Mouse (Mus musculus): Measurements from ENCODE around the gene Gstcd. TPM values are rescaled to one million over a fixed set of nuclear protein-coding genes. Genes with fewer than 3 reads are reported as not detected.

Gstcd gene
- polyA plus RNA-seq, 1 experiment from 2014 or later, result 2.0 TPM

GRCm38 (mm10) chr3:132942778-132943177 is 149.1 kb downstream of the Gstcd start:
- no peak for TF ChIP-seq CTCF (IDR thresholded peaks at IDR 0.05; ENCODE audit: low read depth)
- WGBS, result 91% methylated on average over 6 of the region's 6 CpGs

GRCm38 (mm10) chr3:132940181-132940990 is 151.4 kb downstream of the Gstcd start:
- H3K27ac ChIP-seq (ENCODE audit: low read depth, low read length), result no peak overlapping the region
- H3K4me3 ChIP-seq (ENCODE audit: low read depth, low read length), result no peak overlapping the region
- 87% methylated on average over 10 of the region's 10 CpGs for WGBS
- no peaks in the 10 kb centered on the region for H3K27me3 ChIP-seq (replicated peaks; ENCODE audit: control insufficient read depth, insufficient read depth, low read length)
- no peaks in the 10 kb centered on the region for H3K9me3 ChIP-seq (ENCODE audit: control insufficient read depth)
- no peak overlapping the region for H3K9ac ChIP-seq (ENCODE audit: low read depth, low read length)
- no peak for ATAC-seq
- no peaks in the 10 kb centered on the region for H3K4me1 ChIP-seq (replicated peaks; ENCODE audit: control insufficient read depth, insufficient read depth, low read length)
- no peaks in the 10 kb centered on the region for H3K36me3 ChIP-seq (ENCODE audit: control insufficient read depth, insufficient read depth)
- no peak overlapping the region for H3K4me2 ChIP-seq (replicated peaks; ENCODE audit: low read depth)
- no peak for TF ChIP-seq CTCF (IDR thresholded peaks at IDR 0.05; ENCODE audit: low read depth)

More at GRCm38 (mm10) chr3:132942778-132943177, 149.1 kb downstream of the Gstcd start:
- H3K4me2 ChIP-seq (replicated peaks; ENCODE audit: low read depth), result no peak overlapping the region
- no peaks in the 10 kb centered on the region for H3K4me1 ChIP-seq (replicated peaks; ENCODE audit: control insufficient read depth, insufficient read depth, low read length)
- no peak overlapping the region for H3K27ac ChIP-seq (ENCODE audit: low read depth, low read length)
- H3K9me3 ChIP-seq (ENCODE audit: control insufficient read depth), result no peaks in the 10 kb centered on the region
- H3K36me3 ChIP-seq (ENCODE audit: control insufficient read depth, insufficient read depth), result no peaks in the 10 kb centered on the region; the same call in 1 of the 2 replicates
- no peaks in the 10 kb centered on the region for H3K27me3 ChIP-seq (replicated peaks; ENCODE audit: control insufficient read depth, insufficient read depth, low read length)
- H3K4me3 ChIP-seq (ENCODE audit: low read depth, low read length), result no peak overlapping the region
- H3K9ac ChIP-seq (ENCODE audit: low read depth, low read length), result no peak overlapping the region
- no peak for ATAC-seq

- no peaks in the 10 kb centered on the region for H3K9me3 ChIP-seq (ENCODE audit: control insufficient read depth)
- H3K4me3 ChIP-seq (ENCODE audit: low read depth, low read length), result no peak overlapping the region
- ATAC-seq, result no peak
- no peaks in the 10 kb centered on the region for H3K4me1 ChIP-seq (replicated peaks; ENCODE audit: control insufficient read depth, insufficient read depth, low read length)
- H3K27me3 ChIP-seq (replicated peaks; ENCODE audit: control insufficient read depth, insufficient read depth, low read length), result no peaks in the 10 kb centered on the region
- H3K36me3 ChIP-seq (ENCODE audit: control insufficient read depth, insufficient read depth), result no peaks in the 10 kb centered on the region
- no peak overlapping the region for H3K4me2 ChIP-seq (replicated peaks; ENCODE audit: low read depth)
- WGBS, result 62% methylated on average over 8 of the region's 8 CpGs
- no peak for TF ChIP-seq CTCF (IDR thresholded peaks at IDR 0.05; ENCODE audit: low read depth)
- no peak overlapping the region for H3K9ac ChIP-seq (ENCODE audit: low read depth, low read length)
- no peak overlapping the region for H3K27ac ChIP-seq (ENCODE audit: low read depth, low read length)
These were observed 152.8 kb downstream of the Gstcd start for GRCm38 (mm10) chr3:132939006-132939405.

- TF ChIP-seq CTCF (IDR thresholded peaks at IDR 0.05; ENCODE audit: low read depth), result no peak
- WGBS, result 68% methylated on average over 2 of the region's 2 CpGs
- no peaks in the 10 kb centered on the region for H3K36me3 ChIP-seq (ENCODE audit: control insufficient read depth, insufficient read depth)
- no peak overlapping the region for H3K4me3 ChIP-seq (ENCODE audit: low read depth, low read length)
- no peaks in the 10 kb centered on the region for H3K27me3 ChIP-seq (replicated peaks; ENCODE audit: control insufficient read depth, insufficient read depth, low read length)
- no peaks in the 10 kb centered on the region for H3K9me3 ChIP-seq (ENCODE audit: control insufficient read depth)
- no peak for ATAC-seq
- no peak overlapping the region for H3K9ac ChIP-seq (ENCODE audit: low read depth, low read length)
- H3K4me1 ChIP-seq (replicated peaks; ENCODE audit: control insufficient read depth, insufficient read depth, low read length), result no peaks in the 10 kb centered on the region
- H3K4me2 ChIP-seq (replicated peaks; ENCODE audit: low read depth), result no peak overlapping the region
- H3K27ac ChIP-seq (ENCODE audit: low read depth, low read length), result no peak overlapping the region
These were observed 157.2 kb downstream of the Gstcd start for GRCm38 (mm10) chr3:132934649-132935048.

Other genes with a start within 250 kb of the Gstcd start
- 38.7 and 40.7 TPM in 2 replicates for gene Npnt, start 141.7 kb downstream of the Gstcd start, polyA plus RNA-seq (2015; fragmentation: Nextera tagmentation; extraction: Ambion mirVana)
- 16.0 and 17.1 TPM in 2 replicates for gene Ints12, start 193 bp downstream of the Gstcd start, polyA plus RNA-seq (2015; fragmentation: Nextera tagmentation; extraction: Ambion mirVana)
- 1.1 TPM in 2 replicates for gene Arhgef38, start 142.9 kb upstream of the Gstcd start, polyA plus RNA-seq (2015; fragmentation: Nextera tagmentation; extraction: Ambion mirVana)
- gene Ppa2, start 218.1 kb upstream of the Gstcd start, polyA plus RNA-seq (2015; fragmentation: Nextera tagmentation; extraction: Ambion mirVana), result 111 and 115 TPM in 2 replicates